Mouse (Mus musculus): ENCODE measurements around the gene Prpf18. TPM values are rescaled to one million over a fixed set of nuclear protein-coding genes. Genes with fewer than 3 reads are reported as not detected.
"Not testable (repeated sequence)": the region's sequence is repeated elsewhere in the genome, so short reads cannot be mapped to it uniquely, and the experiment has no call there.

The Prpf18 gene
- polyA plus RNA-seq, 1 experiment from 2014 or later = 29.1 TPM

DNA sequence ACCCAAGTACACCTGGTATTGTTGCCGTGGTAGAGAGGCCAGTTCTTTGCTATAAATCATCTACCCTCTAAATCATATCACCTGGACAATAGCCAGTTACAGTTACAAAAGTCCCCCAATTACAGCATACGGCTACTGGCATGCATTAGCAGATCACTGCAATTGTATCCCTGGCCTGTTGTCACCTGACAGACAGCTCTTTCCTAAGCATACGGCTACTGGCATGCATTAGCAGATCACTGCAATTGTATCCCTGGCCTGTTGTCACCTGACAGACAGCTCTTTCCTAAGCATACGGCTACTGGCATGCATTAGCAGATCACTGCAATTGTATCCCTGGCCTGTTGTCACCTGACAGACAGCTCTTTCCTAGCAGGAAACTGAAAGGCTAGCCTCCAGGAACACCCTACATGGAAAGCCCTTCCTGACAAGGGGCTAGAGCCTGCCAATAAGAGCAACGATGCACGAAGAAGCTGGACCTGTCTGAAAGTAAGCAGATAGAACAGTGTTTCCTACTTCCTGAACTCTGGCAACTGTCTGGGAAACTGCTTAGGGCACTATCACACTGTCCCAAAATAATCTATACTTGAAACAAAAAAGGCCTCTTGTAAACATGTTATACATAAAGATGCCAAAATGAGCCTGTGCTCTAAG, 37.5 kb downstream of the Prpf18 start:
- peaks cover 39% of the 10 kb centered on the region for H3K36me3 ChIP-seq
- not testable (repeated sequence) for H3K9me3 ChIP-seq (replicated peaks); H3K9ac ChIP-seq; H3K4me3 ChIP-seq; H3K4me1 ChIP-seq (replicated peaks); ATAC-seq (replicated peaks; ENCODE audit: insufficient number of reproducible peaks, insufficient read depth, low FRiP score, low read depth); H3K27me3 ChIP-seq; H3K4me2 ChIP-seq
- H3K27ac ChIP-seq = peak overlapping the region; percentile 49
- WGBS = 27% methylated on average over 6 of the region's 6 CpGs

DNA sequence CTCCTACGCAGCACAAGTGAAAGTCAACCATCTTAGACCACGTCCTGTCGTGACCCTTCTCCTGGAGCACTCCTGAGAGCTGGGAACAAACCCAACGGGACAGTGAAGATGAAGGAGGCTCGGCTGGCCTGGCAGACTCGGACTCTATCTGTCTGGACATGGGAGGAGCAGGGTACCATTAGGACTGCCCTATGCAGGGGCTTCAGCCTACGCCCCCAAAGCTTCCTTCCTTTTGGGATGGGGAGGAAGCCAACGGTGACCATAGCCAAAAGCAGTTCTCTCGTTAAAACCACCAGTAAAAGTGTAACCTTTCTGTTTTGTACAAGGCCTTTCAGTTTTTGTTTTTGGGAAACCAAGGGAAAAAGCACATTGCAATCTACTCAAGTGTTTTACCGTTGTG, 40.2 kb downstream of the Prpf18 start:
- Histone ChIP-seq H3K9me3 (replicated peaks) (no peaks in the 10 kb centered on the region), H3K4me1 (replicated peaks) (peaks cover 6% of the 10 kb centered on the region), H3K36me3 (peaks cover 66% of the 10 kb centered on the region), H3K9ac (no peak overlapping the region), H3K27me3 (no peaks in the 10 kb centered on the region), H3K27ac (no peak overlapping the region), H3K4me2 (no peak overlapping the region), H3K4me3 (no peak overlapping the region)
- WGBS = 82% methylated on average over 10 of the region's 10 CpGs
- no peak for ATAC-seq (replicated peaks; ENCODE audit: insufficient number of reproducible peaks, insufficient read depth, low FRiP score, low read depth)

DNA sequence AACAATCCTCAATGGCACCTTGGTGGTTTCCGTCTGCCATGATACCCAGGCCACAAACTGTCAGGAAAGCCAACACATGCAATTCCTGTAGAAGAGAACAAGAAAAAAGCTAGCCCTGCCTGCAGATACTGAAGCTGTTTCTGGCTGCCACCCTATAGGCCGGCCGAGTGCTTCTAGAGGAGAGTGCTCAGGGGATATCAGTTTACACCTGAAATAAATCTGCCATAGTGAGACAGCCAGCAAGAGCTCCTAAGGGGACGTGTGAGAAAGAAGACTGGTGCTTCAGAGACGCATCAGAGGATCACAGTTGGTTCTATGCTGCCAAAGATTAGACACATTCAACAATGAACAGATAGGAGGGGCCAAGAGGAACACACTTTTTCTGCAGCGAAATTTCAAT, 40.6 kb downstream of the Prpf18 start:
- H3K4me3 ChIP-seq = no peak overlapping the region
- ATAC-seq (replicated peaks; ENCODE audit: insufficient number of reproducible peaks, insufficient read depth, low FRiP score, low read depth) = no peak
- 75% methylated on average over 6 of the region's 6 CpGs for WGBS

DNA sequence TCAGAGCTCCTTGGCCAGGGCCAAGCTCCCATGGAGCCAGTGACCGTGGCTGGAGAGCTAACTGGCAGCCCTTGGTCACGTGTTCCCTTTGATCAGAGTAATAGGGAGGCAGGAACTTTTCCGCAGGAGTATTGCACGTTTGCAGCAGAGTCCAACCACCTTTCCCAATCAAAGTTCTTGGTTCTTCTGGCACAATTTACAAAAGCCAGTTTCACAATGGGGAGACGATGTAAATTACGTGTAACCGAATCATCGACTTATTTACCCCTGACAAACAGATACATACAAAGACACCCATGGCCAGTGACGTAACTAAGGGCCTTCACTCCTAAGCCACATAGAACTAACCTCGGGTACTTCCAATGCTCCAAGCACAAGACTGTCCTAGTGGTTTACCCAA, 42.5 kb downstream of the Prpf18 start:
- Histone ChIP-seq H3K36me3 (peaks cover 78% of the 10 kb centered on the region), H3K9ac (no peak overlapping the region), H3K4me2 (no peak overlapping the region), H3K27ac (no peak overlapping the region), H3K4me1 (replicated peaks) (peaks cover 3% of the 10 kb centered on the region), H3K9me3 (replicated peaks) (no peaks in the 10 kb centered on the region), H3K4me3 (no peak overlapping the region), H3K27me3 (no peaks in the 10 kb centered on the region)
- WGBS = 83% methylated on average over 10 of the region's 10 CpGs
- ATAC-seq (replicated peaks; ENCODE audit: insufficient number of reproducible peaks, insufficient read depth, low FRiP score, low read depth) = no peak

More for the DNA sequence above, 40.6 kb downstream of the Prpf18 start:
- Histone ChIP-seq H3K27me3 (no peaks in the 10 kb centered on the region), H3K9me3 (replicated peaks) (no peaks in the 10 kb centered on the region), H3K27ac (no peak overlapping the region), H3K9ac (no peak overlapping the region), H3K4me1 (replicated peaks) (peaks cover 6% of the 10 kb centered on the region), H3K4me2 (no peak overlapping the region), H3K36me3 (peaks cover 70% of the 10 kb centered on the region)

DNA sequence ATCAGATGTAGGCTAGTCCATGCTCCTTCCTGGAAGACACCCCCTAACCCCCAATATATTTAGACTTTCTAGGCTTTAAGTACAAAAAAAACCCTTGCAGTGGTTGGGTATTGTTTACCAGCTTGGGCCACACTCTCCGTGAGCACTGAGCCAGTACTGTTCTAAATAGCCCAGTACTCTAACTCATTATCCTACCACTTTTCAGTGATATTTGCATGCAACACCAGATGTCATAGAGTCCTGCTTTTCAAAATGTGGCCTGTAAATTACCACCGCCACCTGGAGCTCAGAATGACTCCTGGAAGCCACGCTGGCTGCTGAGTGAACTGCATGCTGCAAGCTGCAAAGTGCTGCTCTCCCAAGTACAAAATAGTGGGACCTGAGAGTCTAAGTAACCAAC, 43.7 kb downstream of the Prpf18 start:
- ATAC-seq (replicated peaks; ENCODE audit: insufficient number of reproducible peaks, insufficient read depth, low FRiP score, low read depth) = no peak
- Histone ChIP-seq H3K9me3 (replicated peaks) (no peaks in the 10 kb centered on the region), H3K9ac (no peak overlapping the region), H3K27ac (no peak overlapping the region), H3K4me3 (no peak overlapping the region), H3K4me1 (replicated peaks) (no peaks in the 10 kb centered on the region), H3K36me3 (peaks cover 83% of the 10 kb centered on the region), H3K4me2 (no peak overlapping the region), H3K27me3 (no peaks in the 10 kb centered on the region)
- 81% methylated on average over 3 of the region's 3 CpGs for WGBS

DNA sequence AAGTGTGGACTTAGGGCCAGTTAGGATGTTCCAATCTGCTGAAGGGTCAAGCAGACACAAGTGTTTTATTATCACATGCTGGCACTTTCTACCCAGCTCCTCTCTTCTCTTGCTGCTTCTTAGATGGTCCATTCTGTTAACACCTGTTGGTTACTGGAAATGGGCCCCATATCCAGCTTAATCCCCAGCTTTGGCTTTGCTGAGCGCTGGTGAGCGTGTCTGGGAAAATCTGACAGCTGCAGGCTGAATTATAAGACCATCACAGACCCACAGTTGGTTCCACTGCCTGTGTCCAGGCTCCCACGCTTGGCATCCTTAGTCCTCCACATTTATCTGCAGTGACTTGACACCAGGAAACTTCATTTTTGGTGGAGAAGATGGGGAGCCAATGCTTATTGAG, 45.4 kb downstream of the Prpf18 start:
- Histone ChIP-seq H3K4me1 (replicated peaks) (peaks cover 3% of the 10 kb centered on the region), H3K9ac (no peak overlapping the region), H3K4me2 (no peak overlapping the region), H3K27me3 (no peaks in the 10 kb centered on the region), H3K27ac (no peak overlapping the region), H3K36me3 (peaks cover 79% of the 10 kb centered on the region), H3K9me3 (replicated peaks) (no peaks in the 10 kb centered on the region), H3K4me3 (no peak overlapping the region)
- WGBS = 91% methylated on average over 3 of the region's 3 CpGs
- no peak for ATAC-seq (replicated peaks; ENCODE audit: insufficient number of reproducible peaks, insufficient read depth, low FRiP score, low read depth)

DNA sequence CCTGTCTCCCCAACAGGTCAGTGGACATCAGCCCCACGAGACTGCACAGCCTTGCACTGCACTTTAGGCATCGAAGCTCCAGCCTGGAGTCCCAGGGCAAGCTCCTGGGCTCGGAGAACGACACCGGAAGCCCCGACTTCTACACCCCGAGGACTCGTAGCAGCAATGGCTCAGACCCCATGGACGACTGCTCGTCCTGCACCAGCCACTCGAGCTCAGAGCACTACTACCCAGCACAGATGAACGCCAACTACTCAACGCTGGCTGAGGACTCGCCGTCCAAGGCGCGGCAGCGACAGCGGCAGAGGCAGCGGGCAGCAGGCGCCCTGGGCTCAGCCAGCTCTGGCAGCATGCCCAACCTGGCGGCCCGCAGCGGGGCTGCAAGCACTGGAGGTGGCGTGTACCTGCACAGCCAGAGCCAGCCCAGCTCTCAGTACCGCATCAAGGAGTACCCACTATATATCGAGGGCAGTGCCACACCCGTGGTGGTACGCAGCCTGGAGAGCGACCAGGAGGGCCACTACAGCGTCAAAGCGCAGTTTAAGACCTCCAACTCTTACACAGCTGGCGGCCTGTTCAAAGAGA, 48.5 kb downstream of the Prpf18 start:
- peaks cover 18% of the 10 kb centered on the region for H3K4me1 ChIP-seq (replicated peaks)

DNA sequence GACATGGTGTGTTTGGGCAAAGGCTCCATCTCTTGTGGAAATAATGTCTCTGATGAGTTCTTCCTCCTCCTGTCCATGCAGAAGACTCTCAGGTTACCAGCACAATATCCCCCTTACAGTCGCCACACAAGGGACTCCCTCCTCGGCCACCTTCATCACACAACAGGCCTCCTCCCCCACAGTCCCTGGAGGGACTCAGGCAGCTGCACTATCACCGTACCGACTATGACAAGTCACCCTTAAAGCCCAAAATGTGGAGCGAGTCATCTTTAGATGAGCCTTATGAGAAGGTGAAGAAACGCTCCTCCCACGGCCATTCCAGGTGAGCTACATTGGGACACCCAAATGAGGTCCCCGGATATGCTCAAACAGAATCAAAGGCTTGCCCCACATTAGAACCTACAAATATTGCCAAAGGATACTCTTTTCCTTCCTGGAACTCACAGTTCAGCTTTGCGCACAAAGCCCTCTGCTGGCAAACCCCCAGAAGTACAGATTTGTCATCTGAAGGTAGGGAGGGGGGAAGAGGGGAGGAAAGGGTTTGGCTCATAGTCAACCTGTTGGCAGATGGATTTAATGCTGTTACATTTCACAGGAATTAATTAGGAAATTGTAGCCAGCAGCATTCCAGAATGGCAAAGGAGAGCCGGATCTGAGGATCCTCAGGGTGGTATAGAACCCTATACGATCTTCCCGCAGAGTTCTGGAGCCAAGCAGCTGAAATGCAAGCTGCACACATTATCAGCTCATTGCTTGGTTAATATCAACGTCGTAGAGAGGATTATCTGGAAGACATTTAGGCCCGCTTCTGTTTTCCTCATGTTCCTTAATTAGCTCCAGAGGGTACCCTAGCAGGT, 50.7 kb downstream of the Prpf18 start:
- Histone ChIP-seq H3K4me2 (no peak overlapping the region), H3K27me3 (no peaks in the 10 kb centered on the region), H3K9ac (no peak overlapping the region), H3K9me3 (replicated peaks) (no peaks in the 10 kb centered on the region), H3K36me3 (peaks cover 50% of the 10 kb centered on the region), H3K4me1 (replicated peaks) (peaks cover 18% of the 10 kb centered on the region), H3K4me3 (no peak overlapping the region), H3K27ac (peak overlapping the region; percentile 11)
- no peak for ATAC-seq (replicated peaks; ENCODE audit: insufficient number of reproducible peaks, insufficient read depth, low FRiP score, low read depth)
- 32% methylated on average over 15 of the region's 15 CpGs for WGBS

More for the DNA sequence above, 48.5 kb downstream of the Prpf18 start:
- Histone ChIP-seq H3K4me2 (no peak overlapping the region), H3K4me3 (no peak overlapping the region), H3K9me3 (replicated peaks) (no peaks in the 10 kb centered on the region), H3K27ac (no peak overlapping the region), H3K36me3 (peaks cover 56% of the 10 kb centered on the region), H3K9ac (no peak overlapping the region), H3K27me3 (no peaks in the 10 kb centered on the region)
- peak; percentile 29; the same call in 1 of the 2 replicates for ATAC-seq (replicated peaks; ENCODE audit: insufficient number of reproducible peaks, insufficient read depth, low FRiP score, low read depth)
- 78% methylated on average over 33 of the region's 33 CpGs for WGBS

DNA sequence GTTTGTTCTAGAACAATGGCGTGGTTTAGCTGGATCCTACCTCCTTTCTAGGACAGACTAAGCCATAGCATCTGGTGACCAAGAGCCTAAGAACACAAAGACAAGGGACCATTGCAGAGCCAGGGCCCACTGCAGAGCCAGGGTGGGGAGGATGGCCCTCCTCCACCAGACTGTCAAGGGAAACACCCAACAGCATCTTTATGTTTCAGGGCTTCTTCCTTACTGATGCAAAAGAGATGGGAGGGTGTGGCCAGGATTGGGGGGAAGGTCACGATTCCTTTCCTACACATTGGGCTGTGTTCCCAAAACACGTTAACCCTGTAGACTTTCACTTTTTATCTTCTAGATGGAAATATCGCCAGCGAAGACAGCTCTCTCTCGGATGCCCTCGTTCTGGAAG, 54.9 kb downstream of the Prpf18 start:
- no peak for ATAC-seq (replicated peaks; ENCODE audit: insufficient number of reproducible peaks, insufficient read depth, low FRiP score, low read depth)
- H3K9ac ChIP-seq = no peak overlapping the region

DNA sequence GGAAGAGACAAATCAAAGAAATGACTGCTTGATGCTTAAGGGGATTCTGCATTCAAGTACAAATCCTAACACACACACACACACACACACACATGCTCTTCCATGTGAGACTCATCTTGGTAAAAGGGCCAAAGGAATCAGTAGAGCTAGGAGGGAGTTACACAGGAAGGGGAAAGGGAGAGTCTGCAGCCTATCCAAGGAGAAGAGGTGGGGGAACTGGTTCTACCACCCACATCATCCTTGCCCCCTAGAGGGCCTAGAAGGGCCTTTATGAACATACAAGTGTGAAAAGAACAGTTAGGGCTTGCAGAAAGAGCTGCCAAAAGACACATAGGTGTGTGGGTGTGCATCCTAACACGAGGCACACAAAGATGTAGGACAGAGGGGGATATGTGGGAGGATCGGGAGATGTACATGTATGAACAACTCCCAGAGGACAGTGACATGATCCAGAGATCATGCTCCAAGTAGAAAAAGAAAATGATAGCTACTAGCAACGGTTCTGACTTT, 58.0 kb downstream of the Prpf18 start:
- H3K27me3 ChIP-seq = no peaks in the 10 kb centered on the region
- H3K4me2 ChIP-seq = no peak overlapping the region
- H3K9ac ChIP-seq = no peak overlapping the region
- H3K36me3 ChIP-seq = peaks cover 67% of the 10 kb centered on the region
- H3K4me1 ChIP-seq (replicated peaks) = peaks cover 16% of the 10 kb centered on the region
- H3K4me3 ChIP-seq = no peak overlapping the region
- ATAC-seq (replicated peaks; ENCODE audit: insufficient number of reproducible peaks, insufficient read depth, low FRiP score, low read depth) = no peak
- 0 out of 2 replicates have a peak overlapping the region, but pooled peaks have one; percentile 8 for H3K27ac ChIP-seq
- WGBS = 78% methylated on average over 3 of the region's 3 CpGs
- no peaks in the 10 kb centered on the region for H3K9me3 ChIP-seq (replicated peaks)

More for the DNA sequence above, 54.9 kb downstream of the Prpf18 start:
- no peak overlapping the region for H3K4me2 ChIP-seq
- H3K4me3 ChIP-seq = no peak overlapping the region
- WGBS = 83% methylated on average over 7 of the region's 7 CpGs
- H3K27ac ChIP-seq = no peak overlapping the region
- H3K27me3 ChIP-seq = no peaks in the 10 kb centered on the region
- H3K4me1 ChIP-seq (replicated peaks) = peaks cover 34% of the 10 kb centered on the region
- H3K9me3 ChIP-seq (replicated peaks) = no peaks in the 10 kb centered on the region
- peaks cover 46% of the 10 kb centered on the region for H3K36me3 ChIP-seq

DNA sequence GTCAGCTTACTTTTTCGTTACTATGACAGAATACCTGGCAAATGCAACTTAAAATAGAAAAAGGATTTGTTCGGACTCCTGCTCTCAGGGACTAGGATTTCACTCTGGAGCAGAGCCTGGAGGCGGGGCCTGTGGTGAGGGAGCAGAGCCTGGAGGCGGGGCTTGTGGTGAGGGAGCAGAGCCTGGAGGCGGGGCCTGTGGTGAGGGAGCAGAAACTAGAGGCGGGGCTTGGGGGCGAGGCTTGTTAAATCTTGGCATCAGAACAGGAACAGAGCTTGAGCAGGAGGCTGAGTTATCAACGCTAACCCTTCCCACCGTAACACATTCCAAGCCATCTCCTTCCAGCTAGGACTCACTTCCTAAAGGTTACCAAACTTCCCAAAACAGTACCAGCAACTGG, 58.5 kb downstream of the Prpf18 start:
- 27% methylated on average over 9 of the region's 9 CpGs for WGBS
- H3K9ac ChIP-seq = no peak overlapping the region
- H3K4me1 ChIP-seq (replicated peaks) = peaks cover 16% of the 10 kb centered on the region
- no peaks in the 10 kb centered on the region for H3K27me3 ChIP-seq
- peak overlapping the region; percentile 45; the same call in 1 of the 2 replicates for H3K27ac ChIP-seq
- H3K4me2 ChIP-seq = no peak overlapping the region
- no peaks in the 10 kb centered on the region for H3K9me3 ChIP-seq (replicated peaks)
- no peak overlapping the region for H3K4me3 ChIP-seq
- H3K36me3 ChIP-seq = peaks cover 66% of the 10 kb centered on the region
- ATAC-seq (replicated peaks; ENCODE audit: insufficient number of reproducible peaks, insufficient read depth, low FRiP score, low read depth) = peak; percentile 56

Data from heart, embryonic 15.5 days (tissue).